ENCODE assay signal across 32 mouse cellular contexts in genomic region chr2:28445082-28445481, GRCm38 (mm10). TPM values are rescaled to one million over a fixed set of nuclear protein-coding genes. Genes with fewer than 3 reads are reported as not detected.
DNase-seq lines count a peak whose midpoint lies in the region.
"Had no signal": no experiment of that assay in that cellular context is flagged by ENCODE, and none has a peak within 500 bp of the region (broad histone marks: within the 10 kb centered on the region; RNA-seq: fewer than 3 reads in every experiment).

No protein-coding gene starts in this region.

- no peak overlapping the region for H3K27ac ChIP-seq in forebrain, embryonic 10.5 days
- H3K27ac ChIP-seq: embryonic facial prominence, embryonic 12.5 days; embryonic facial prominence, embryonic 15.5 days; forebrain, embryonic 12.5 days; forebrain, embryonic 15.5 days; heart, adult 2 months; heart, embryonic 15.5 days; hindbrain, embryonic 10.5 days; hindbrain, embryonic 13.5 days had no signal

- DNase-seq in thymus, postnatal 0 days (ENCODE audit: low spot score) = peak; percentile 30
- DNase-seq in thymus, postnatal 10 days (ENCODE audit: low spot score in 2 of 2) = no peak
- DNase-seq in CD4-positive helper T cell, adult 2 months (ENCODE audit: low read depth, low spot score) = peak; percentile 45
- peak; percentile 12 for DNase-seq in T-cell, adult 2 months (ENCODE audit: low spot score)
- no peak for DNase-seq in heart, adult 8-10 months (ENCODE audit: low spot score)
- DNase-seq in forebrain, embryonic 10.5 days (ENCODE audit: extremely low spot score, low spot score) = no peak
- no peak for DNase-seq in heart, adult 9 months (ENCODE audit: low spot score in 2 of 2)
- DNase-seq: adrenal gland, postnatal 10 days; adrenal gland, postnatal 36 days; cerebellum, adult 18-20 months; cerebellum, adult 9-10 months; cerebellum, postnatal 14 days; gastrocnemius, postnatal 10 days; gastrocnemius, postnatal 36 days; heart, adult 2 months; heart, postnatal 10 days; heart, postnatal 36 days had no signal

- H3K27me3 ChIP-seq in forebrain, embryonic 10.5 days (ENCODE audit: poor library complexity, severe bottlenecking) = peaks cover 37% of the 10 kb centered on the region
- H3K27me3 ChIP-seq: embryonic facial prominence, embryonic 12.5 days; embryonic facial prominence, embryonic 15.5 days; forebrain, embryonic 15.5 days; hindbrain, embryonic 13.5 days; Patski had no signal

- peaks cover 3% of the 10 kb centered on the region; the same call in 1 of the 2 replicates for H3K36me3 ChIP-seq in forebrain, embryonic 10.5 days (replicated peaks)
- H3K36me3 ChIP-seq: embryonic facial prominence, embryonic 12.5 days; forebrain, embryonic 15.5 days; G1E; heart, embryonic 15.5 days; hindbrain, embryonic 10.5 days had no signal

- H3K9me3 ChIP-seq in forebrain, embryonic 10.5 days = no peaks in the 10 kb centered on the region
- H3K9me3 ChIP-seq: embryonic facial prominence, embryonic 12.5 days; embryonic facial prominence, embryonic 15.5 days; forebrain, embryonic 12.5 days; forebrain, embryonic 15.5 days; heart, embryonic 12.5 days; heart, embryonic 15.5 days; hindbrain, embryonic 10.5 days; hindbrain, embryonic 13.5 days had no signal

- no peak overlapping the region for H3K4me3 ChIP-seq in forebrain, embryonic 10.5 days
- H3K4me3 ChIP-seq: embryonic facial prominence, embryonic 12.5 days; forebrain, embryonic 12.5 days; heart, adult 2 months; heart, embryonic 15.5 days had no signal

- 85% methylated on average over 4 of the region's 4 CpGs for WGBS in forebrain, embryonic 10.5 days

- H3K4me1 ChIP-seq in forebrain, embryonic 10.5 days = peaks cover 25% of the 10 kb centered on the region

RNA-seq across cellular contexts. Expression of gene Ppp1r26, which starts 1.5 kb away (rescaled TPM):
- 0.16 and 0.24 TPM in 2 replicates for polyA plus RNA-seq in thymus, postnatal 0 days (2015; fragmentation: Nextera tagmentation; extraction: Ambion mirVana)
- 1 to 10 TPM; 3.4 to 6.9 (median 3.9) TPM for total RNA-seq in heart, adult 8-10 months (2022)
- polyA plus RNA-seq in forebrain, embryonic 10.5 days (2016; fragmentation: Nextera tagmentation; extraction: Ambion mirVana) = 5.8 and 6.1 TPM in 2 replicates
- polyA plus RNA-seq: G1E had no signal

RNA-seq across cellular contexts. Expression of gene 1700007K13Rik, which starts 21.1 kb away (rescaled TPM):
- polyA plus RNA-seq in thymus, postnatal 0 days (2015; fragmentation: Nextera tagmentation; extraction: Ambion mirVana) = 0.57 and 1.3 TPM in 2 replicates
- under 1 TPM in 1 of 4 experiments, not detected in 3; 0.43 TPM for total RNA-seq in heart, adult 8-10 months (2022)
- 2.0 and 2.4 TPM in 2 replicates for polyA plus RNA-seq in forebrain, embryonic 10.5 days (2016; fragmentation: Nextera tagmentation; extraction: Ambion mirVana)
- total RNA-seq: adrenal gland, postnatal 36 days; G1E; gastrocnemius, adult 18-20 months; gastrocnemius, postnatal 36 days; granulocyte monocyte progenitor cell, adult 5-6 weeks; heart, adult 2 months; heart, postnatal 36 days had no signal
- polyA plus RNA-seq: intestine, postnatal 0 days had no signal

RNA-seq across cellular contexts. Expression of gene Mrps2, which starts 22.8 kb away (rescaled TPM):
- 34.4 and 39.5 TPM in 2 replicates for polyA plus RNA-seq in thymus, postnatal 0 days (2015; fragmentation: Nextera tagmentation; extraction: Ambion mirVana)
- total RNA-seq in heart, adult 8-10 months (2022) = 10 to 100 TPM; 39.1 to 46.8 (median 42.0) TPM
- polyA plus RNA-seq in forebrain, embryonic 10.5 days (2016; fragmentation: Nextera tagmentation; extraction: Ambion mirVana) = 68.1 and 70.3 TPM in 2 replicates

RNA-seq across cellular contexts. Expression of gene Gbgt1, which starts 51.6 kb away (rescaled TPM):
- 0.35 and 0.88 TPM in 2 replicates for polyA plus RNA-seq in thymus, postnatal 0 days (2015; fragmentation: Nextera tagmentation; extraction: Ambion mirVana)
- 1 to 10 TPM; 1.2 to 2.4 (median 2.1) TPM for total RNA-seq in heart, adult 8-10 months (2022)
- polyA plus RNA-seq in forebrain, embryonic 10.5 days (2016; fragmentation: Nextera tagmentation; extraction: Ambion mirVana) = not detected in 2 replicates
- total RNA-seq: G1E; granulocyte monocyte progenitor cell, adult 5-6 weeks had no signal
- polyA plus RNA-seq: activated CD4-positive, CD25-positive, alpha-beta regulatory T cell, adult 4 months; C2C12; G1E; Patski had no signal

Comparison
In these comparisons a context has a peak if more than half of its experiments do, and no peak if none do; other contexts are left out.
1. DNase-seq: peak in thymus, postnatal 0 days (single experiment), CD4-positive helper T cell, adult 2 months (single experiment) and T-cell, adult 2 months (single experiment); none in thymus, postnatal 10 days (0 of 2), heart, adult 8-10 months (single experiment), forebrain, embryonic 10.5 days (single experiment) and heart, adult 9 months (0 of 2).